Mouse (Mus musculus) spleen, adult 2 months (tissue): ENCODE measurements around the gene Smarcal1. TPM values are rescaled to one million over a fixed set of nuclear protein-coding genes. Genes with fewer than 3 reads are reported as not detected.

Experiments used
- DNase-seq, 2 experiments: peaks; one replicate each; pipeline versions ENCODE4 v3.0.0 to v3.0.0-alpha.2; 2012 to 2021; ENCODE audit warnings: low spot score in 2 of 2, low read depth in 1 of 2
- H3K27ac ChIP-seq: fragments of 200-500 bp; 2 replicates; pipeline ENCODE4 v1.5.1; 2012; ENCODE audit warnings: low read length, inconsistent platforms; ENCODE audit not compliant: insufficient read depth
- H3K27me3 ChIP-seq: fragments of 200-500 bp; 2 replicates; pipeline ENCODE4 v1.6.1; 2012; ENCODE audit warnings: mild to moderate bottlenecking, moderate library complexity, low read length, inconsistent platforms; ENCODE audit not compliant: control insufficient read depth, insufficient read depth
- H3K36me3 ChIP-seq: fragments of 200-500 bp; 2 replicates; pipeline ENCODE4 v1.6.1; 2012; ENCODE audit warnings: mild to moderate bottlenecking, low read length, inconsistent platforms; ENCODE audit not compliant: control insufficient read depth, insufficient read depth
- H3K4me1 ChIP-seq: fragments of 200-500 bp; 2 replicates; pipeline ENCODE4 v1.6.1; 2011; ENCODE audit warnings: inconsistent platforms; ENCODE audit not compliant: control insufficient read depth, insufficient read depth, insufficient read length
- H3K4me3 ChIP-seq: fragments of 200-500 bp; 2 replicates; pipeline ENCODE4 v1.5.1; 2011; ENCODE audit warnings: mild to moderate bottlenecking, inconsistent platforms; ENCODE audit not compliant: insufficient read depth, insufficient read length; ENCODE audit errors: extremely low read depth
- CTCF ChIP-seq: fragments of 200-500 bp; IDR thresholded peaks from 2 replicates; pipeline ENCODE4 v1.5.1; 2011; ENCODE audit warnings: mild to moderate bottlenecking, inconsistent platforms; ENCODE audit not compliant: insufficient read depth, insufficient read length, insufficient replicate concordance; ENCODE audit errors: extremely low read depth
- POLR2A ChIP-seq: fragments of 200-500 bp; IDR thresholded peaks from 2 replicates; pipeline ENCODE4 v1.6.1; 2011; ENCODE audit warnings: low read depth, low read length, inconsistent platforms
- WGBS: fragments of 180-500 bp; shearing (Covaris S2); methylation state at CpG from one replicate; pipeline ENCODE4 v1.1.7; 2018; 5-methylcytosine and 5-hydroxymethylcytosine counted together
- polyA plus RNA-seq: library from polyadenylated mRNA; depleted of rRNA; stranded (reverse); fragments of >200 nt; gene quantifications from 2 replicates; pipeline ENCODE4 v1.2.3, GENCODE M21; 2012

The Smarcal1 gene
- polyA plus RNA-seq, 1 experiment = 23.1 TPM

DNA sequence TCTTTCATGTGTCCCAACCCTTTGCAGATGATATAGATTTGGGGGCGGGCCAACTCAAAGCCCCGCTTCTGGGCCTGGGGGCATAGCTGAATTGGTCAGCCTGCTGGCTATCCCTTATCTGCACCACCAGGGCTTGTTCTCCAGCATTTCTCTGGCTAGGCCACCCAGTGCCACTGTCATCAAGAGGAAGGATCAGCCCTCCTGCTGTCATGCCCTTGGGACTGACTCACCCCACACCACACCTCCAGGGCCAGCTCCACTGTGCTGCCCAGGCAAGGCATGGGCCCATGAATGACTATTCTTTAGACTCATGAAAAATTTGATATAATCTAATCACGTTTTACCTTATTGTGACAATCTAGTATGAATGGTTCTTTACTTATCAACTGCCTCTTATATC, 26.6 kb upstream of the Smarcal1 start:
- Histone ChIP-seq H3K4me1 (no peaks in the 10 kb centered on the region), H3K27me3 (no peaks in the 10 kb centered on the region), H3K27ac (no peak overlapping the region), H3K4me3 (no peak overlapping the region), H3K36me3 (no peaks in the 10 kb centered on the region)
- TF ChIP-seq POLR2A (no peak), CTCF (no peak)
- 80% methylated on average over 3 of the region's 3 CpGs for WGBS
- no peak for DNase-seq

DNA sequence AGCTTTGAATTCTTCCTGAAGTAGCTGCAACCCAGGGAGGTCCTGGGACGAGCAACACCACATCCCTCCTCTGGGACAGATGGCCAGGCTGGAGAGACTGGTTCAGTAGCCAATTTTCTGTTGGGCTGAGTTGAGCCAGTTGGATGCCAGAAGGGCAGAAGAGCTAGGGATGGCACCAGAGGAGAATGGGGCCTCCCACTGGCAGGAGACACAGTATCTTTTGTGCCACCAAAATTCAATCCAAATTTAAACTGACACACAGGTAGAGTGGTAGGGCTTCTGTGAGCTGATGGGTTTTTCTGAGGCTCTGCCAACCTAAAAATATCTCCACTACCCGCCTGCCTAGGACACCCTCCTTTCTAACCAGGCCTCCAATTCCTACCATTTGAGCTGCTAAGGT, 24.4 kb upstream of the Smarcal1 start:
- H3K4me1 ChIP-seq = no peaks in the 10 kb centered on the region
- H3K27me3 ChIP-seq = no peaks in the 10 kb centered on the region
- WGBS = 73% methylated on average over 2 of the region's 2 CpGs
- DNase-seq = no peak
- H3K27ac ChIP-seq = no peak overlapping the region
- no peak for TF ChIP-seq POLR2A
- TF ChIP-seq CTCF = no peak
- no peak overlapping the region for H3K4me3 ChIP-seq
- H3K36me3 ChIP-seq = no peaks in the 10 kb centered on the region

DNA sequence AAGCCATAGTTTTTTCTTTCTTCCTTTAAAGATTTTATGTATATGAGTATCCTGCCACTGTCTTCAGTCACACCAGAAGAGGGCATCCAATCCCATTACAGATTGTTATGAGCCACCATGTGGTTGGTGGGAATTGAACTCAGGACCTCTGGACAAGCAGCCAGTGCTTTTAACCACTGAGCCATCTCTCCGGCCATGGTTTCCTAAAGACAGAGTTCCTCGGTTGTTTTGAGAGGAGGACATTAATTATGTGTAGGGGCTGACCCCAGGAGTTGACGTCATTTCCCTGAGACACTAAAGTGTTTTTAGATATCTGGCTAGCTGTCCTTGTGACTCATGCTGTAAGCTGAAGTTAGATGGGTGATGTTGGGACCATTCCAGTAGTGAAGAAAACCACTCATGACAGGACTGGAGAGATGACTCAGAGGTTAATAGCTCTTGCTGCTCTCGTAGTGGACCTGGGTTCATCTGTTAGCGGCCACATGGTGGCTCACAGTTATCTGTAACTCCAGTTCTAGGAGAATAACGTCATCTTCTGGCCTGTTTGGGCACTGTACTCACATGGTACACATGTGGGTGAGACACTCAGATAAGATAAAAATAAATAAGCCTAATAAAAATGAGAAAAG, 18.6 kb upstream of the Smarcal1 start:
- H3K36me3 ChIP-seq = no peaks in the 10 kb centered on the region
- no peaks in the 10 kb centered on the region for H3K4me1 ChIP-seq
- no peak for TF ChIP-seq POLR2A
- TF ChIP-seq CTCF = no peak
- DNase-seq = no peak
- H3K4me3 ChIP-seq = no peak overlapping the region
- no peak overlapping the region for H3K27ac ChIP-seq
- WGBS = 71% methylated on average over 6 of the region's 6 CpGs
- no peaks in the 10 kb centered on the region for H3K27me3 ChIP-seq

DNA sequence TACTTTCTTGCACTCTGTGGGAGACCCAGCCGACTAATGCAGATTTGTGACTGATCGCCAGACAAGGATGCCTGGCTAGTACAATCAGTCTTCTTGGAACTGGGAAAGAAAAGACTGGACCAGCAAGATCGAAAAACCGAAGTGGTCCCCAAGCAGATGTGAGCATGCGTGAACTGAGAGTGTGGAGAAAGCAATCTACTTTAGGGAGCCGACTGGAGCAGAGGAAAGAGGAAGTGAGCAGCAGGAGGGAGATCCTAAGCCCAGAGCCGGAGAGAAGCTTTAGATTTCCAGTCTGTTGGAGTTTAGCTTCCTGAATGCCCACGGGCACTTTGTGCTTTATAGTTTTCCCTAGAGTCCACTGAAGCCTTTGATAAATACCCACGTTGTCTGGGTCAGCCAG, 16.0 kb upstream of the Smarcal1 start:
- TF ChIP-seq CTCF (no peak), POLR2A (no peak)
- no peaks in the 10 kb centered on the region for H3K27me3 ChIP-seq
- 34% methylated on average over 9 of the region's 9 CpGs for WGBS

DNA sequence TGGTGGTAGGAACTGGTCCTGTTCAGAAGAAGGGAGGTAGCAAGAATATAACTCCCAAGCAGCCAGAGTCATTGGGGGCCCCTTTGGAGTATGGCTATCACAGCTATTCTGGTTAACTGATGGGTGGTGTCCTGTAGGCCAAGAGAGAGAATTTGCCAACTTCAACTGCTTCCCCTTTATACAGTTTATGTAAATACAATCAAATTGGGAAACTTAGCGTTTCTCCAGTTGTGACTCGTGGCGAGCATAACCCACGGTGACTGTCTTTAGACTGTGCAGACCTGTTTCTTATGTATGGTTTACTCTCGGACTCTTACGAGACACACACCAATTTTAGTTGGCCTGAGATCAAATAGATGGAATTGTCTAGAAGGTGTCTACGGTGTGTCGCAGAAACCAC, 14.3 kb upstream of the Smarcal1 start:
- no peaks in the 10 kb centered on the region for H3K27me3 ChIP-seq
- no peaks in the 10 kb centered on the region for H3K36me3 ChIP-seq
- no peak overlapping the region for H3K27ac ChIP-seq
- 52% methylated on average over 8 of the region's 8 CpGs for WGBS
- no peaks in the 10 kb centered on the region for H3K4me1 ChIP-seq
- no peak for DNase-seq
- H3K4me3 ChIP-seq = no peak overlapping the region
- TF ChIP-seq POLR2A (no peak), CTCF (no peak)

More for the DNA sequence above, 16.0 kb upstream of the Smarcal1 start:
- no peak overlapping the region for H3K27ac ChIP-seq
- no peak overlapping the region for H3K4me3 ChIP-seq
- no peak for DNase-seq
- H3K36me3 ChIP-seq = no peaks in the 10 kb centered on the region
- H3K4me1 ChIP-seq = no peaks in the 10 kb centered on the region

DNA sequence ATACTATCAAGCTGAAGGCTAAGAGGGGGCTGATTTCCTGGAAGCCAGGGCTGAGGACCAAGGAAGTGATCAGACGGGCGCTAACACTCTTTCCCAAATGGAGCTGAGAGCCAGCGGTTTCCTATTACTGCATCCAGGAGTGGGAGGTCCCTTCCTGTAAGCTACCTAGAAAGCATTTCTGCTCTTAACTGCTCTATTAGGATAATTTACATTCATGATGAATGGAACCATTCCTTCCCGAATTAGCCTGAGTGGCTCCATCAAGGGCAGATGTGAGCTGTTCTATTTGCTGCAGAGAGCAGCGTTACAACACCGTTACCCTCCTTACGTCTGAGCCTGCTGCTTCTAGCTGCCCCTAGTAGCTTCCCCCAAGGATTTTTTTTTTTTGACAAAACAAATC, 9.0 kb upstream of the Smarcal1 start:
- 67% methylated on average over 7 of the region's 7 CpGs for WGBS

DNA sequence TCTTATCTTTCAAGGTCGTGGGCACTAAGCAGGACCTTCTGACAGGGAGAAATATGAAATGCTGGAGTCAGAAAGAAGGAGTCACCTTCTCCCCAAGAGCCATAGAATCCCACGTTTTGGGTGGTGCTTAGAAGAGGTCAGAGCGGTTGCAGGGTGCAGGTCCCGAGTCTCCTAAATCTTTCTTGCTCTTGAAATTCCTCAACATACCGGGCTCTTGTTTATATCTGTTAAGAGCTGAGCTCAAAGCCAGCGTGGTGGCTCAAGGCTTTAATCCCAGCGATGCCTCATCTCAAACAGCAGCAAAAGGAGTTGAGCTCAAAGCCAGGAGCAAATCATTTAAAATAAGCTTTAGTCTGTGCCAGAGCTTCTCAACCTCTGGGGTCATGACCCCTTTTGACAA, 8.4 kb upstream of the Smarcal1 start:
- Histone ChIP-seq H3K27me3 (no peaks in the 10 kb centered on the region), H3K36me3 (no peaks in the 10 kb centered on the region), H3K4me1 (no peaks in the 10 kb centered on the region), H3K27ac (no peak overlapping the region), H3K4me3 (no peak overlapping the region)
- DNase-seq = no peak
- TF ChIP-seq POLR2A (no peak), CTCF (no peak)
- WGBS = 66% methylated on average over 7 of the region's 7 CpGs

More for the DNA sequence above, 9.0 kb upstream of the Smarcal1 start:
- H3K36me3 ChIP-seq = no peaks in the 10 kb centered on the region
- no peak for DNase-seq
- no peak overlapping the region for H3K27ac ChIP-seq
- H3K4me3 ChIP-seq = no peak overlapping the region
- no peaks in the 10 kb centered on the region for H3K4me1 ChIP-seq
- TF ChIP-seq CTCF (no peak), POLR2A (no peak)
- no peaks in the 10 kb centered on the region for H3K27me3 ChIP-seq
